Mouse (Mus musculus) midbrain, postnatal 0 days (tissue): Measurements from ENCODE around the gene Adh6a. TPM values are rescaled to one million over a fixed set of nuclear protein-coding genes. Genes with fewer than 3 reads are reported as not detected.

Experiments
- ATAC-seq: fragments of 200-750 bp; cut with Nextera tagmentation; 2 replicates; pipeline ENCODE4 v1.8.0; 2017; ENCODE audit warnings: moderate number of reproducible peaks, mild to moderate bottlenecking, moderate TSS enrichment, moderate library complexity; ENCODE audit not compliant: low FRiP score
- DNase-seq: peaks from one replicate; pipeline ENCODE4 v3.0.0-alpha.2; 2015; ENCODE audit warnings: low spot score
- H3K27ac ChIP-seq: fragments of 300-500 bp; sonication (generic); 2 replicates; pipeline ENCODE4 v1.5.1; 2014; ENCODE audit warnings: low read depth, mild to moderate bottlenecking, low read length, mixed read lengths
- H3K27me3 ChIP-seq: fragments of 300-500 bp; sonication (generic); 2 replicates; pipeline ENCODE4 v1.6.1; 2014; ENCODE audit warnings: low read length, control low read depth, mixed read lengths; ENCODE audit not compliant: insufficient read depth
- H3K36me3 ChIP-seq: fragments of 300-500 bp; sonication (generic); 2 replicates; pipeline ENCODE4 v1.6.1; 2014; ENCODE audit warnings: low read length, control low read depth, mixed read lengths; ENCODE audit not compliant: insufficient read depth
- H3K4me1 ChIP-seq: fragments of 300-500 bp; sonication (generic); 2 replicates; pipeline ENCODE4 v1.6.1; 2014; ENCODE audit warnings: mild to moderate bottlenecking, control low read depth, antibody characterized with exemption, low read length, mixed read lengths; ENCODE audit not compliant: insufficient read depth
- H3K4me2 ChIP-seq: fragments of 300-500 bp; sonication (generic); 2 replicates; pipeline ENCODE4 v1.6.1; 2014; ENCODE audit warnings: low read depth, mild to moderate bottlenecking, low read length, mixed read lengths; ENCODE audit not compliant: poor library complexity, severe bottlenecking
- H3K4me3 ChIP-seq: fragments of 300-500 bp; sonication (generic); 2 replicates; pipeline ENCODE4 v1.5.1; 2014; ENCODE audit warnings: low read depth, mild to moderate bottlenecking, low read length, moderate library complexity
- H3K9ac ChIP-seq: fragments of 300-500 bp; sonication (generic); replicated peaks from 2 replicates; pipeline ENCODE4 v1.6.1; 2014; ENCODE audit warnings: mild to moderate bottlenecking, low read length, moderate library complexity, mixed read lengths; ENCODE audit not compliant: poor library complexity, severe bottlenecking
- H3K9me3 ChIP-seq: fragments of 300-500 bp; sonication (generic); 2 replicates; pipeline ENCODE4 v1.6.1; 2016; ENCODE audit warnings: low read length, control low read depth
- CTCF ChIP-seq: IDR thresholded peaks from 2 replicates; pipeline ENCODE4 v1.5.1; 2016; ENCODE audit warnings: antibody characterized with exemption, mild to moderate bottlenecking
- WGBS: fragments of 180-500 bp; shearing (Covaris S2); extraction: QIAGEN DNeasy Blood & Tissue Kit; methylation state at CpG from one replicate; pipeline ENCODE4 v1.1.7; 2014; 5-methylcytosine and 5-hydroxymethylcytosine counted together
- polyA plus RNA-seq: library from polyadenylated mRNA; unstranded; fragments of >200 nt; fragmentation: Nextera tagmentation; extraction: Ambion mirVana; gene quantifications from 2 replicates; pipeline ENCODE4 v1.2.1, GENCODE M21; 2015
- total RNA-seq: library from RNA; depleted of rRNA; stranded (reverse); fragments of >200 nt; gene quantifications from 2 replicates; pipeline ENCODE4 v1.2.3, GENCODE M21; 2014; rRNA removed

Gene Adh6a
- total RNA-seq, result not detected in 2 replicates
- polyA plus RNA-seq, result not detected in 2 replicates

- DNase-seq, result no peak
- Histone ChIP-seq H3K4me3 (no peak within 1 kb of the TSS), H3K9ac (no peak within 1 kb of the TSS), H3K9me3 (no peaks in the 10 kb centered on the region), H3K4me1 (no peaks in the 10 kb centered on the region), H3K36me3 (no peaks in the 10 kb centered on the region), H3K27me3 (no peaks in the 10 kb centered on the region), H3K27ac (no peak within 1 kb of the TSS), H3K4me2 (no peak within 1 kb of the TSS)
- TF ChIP-seq CTCF, result no peak
- WGBS, result 88% methylated on average over 5 of the region's 5 CpGs
- no peak for ATAC-seq
These were observed at the start of gene Adh6a for GRCm38 (mm10) chr3:138312965-138313364. Gene Adh6a, plus strand, starts transcription at chr3:138313286.

GRCm38 (mm10) chr3:138264648-138265047, 48.4 kb upstream of the Adh6a start:
- no peak overlapping the region for H3K4me2 ChIP-seq
- no peak for TF ChIP-seq CTCF
- no peak for ATAC-seq
- H3K4me3 ChIP-seq, result no peak overlapping the region
- no peaks in the 10 kb centered on the region for H3K36me3 ChIP-seq
- H3K27ac ChIP-seq, result no peak overlapping the region
- WGBS, result 66% methylated on average over 3 of the region's 3 CpGs
- no peaks in the 10 kb centered on the region for H3K4me1 ChIP-seq
- H3K9me3 ChIP-seq, result no peaks in the 10 kb centered on the region
- DNase-seq, result no peak
- no peaks in the 10 kb centered on the region for H3K27me3 ChIP-seq
- H3K9ac ChIP-seq, result no peak overlapping the region

GRCm38 (mm10) chr3:138270507-138270906, 42.6 kb upstream of the Adh6a start:
- Histone ChIP-seq H3K27me3 (no peaks in the 10 kb centered on the region), H3K4me1 (no peaks in the 10 kb centered on the region), H3K9me3 (no peaks in the 10 kb centered on the region), H3K36me3 (no peaks in the 10 kb centered on the region), H3K4me2 (no peak overlapping the region), H3K27ac (no peak overlapping the region), H3K4me3 (no peak overlapping the region), H3K9ac (no peak overlapping the region)
- ATAC-seq, result no peak
- TF ChIP-seq CTCF, result no peak
- 42% methylated on average over 1 of the region's 1 CpGs for WGBS
- DNase-seq, result no peak

GRCm38 (mm10) chr3:138271297-138271696, 41.8 kb upstream of the Adh6a start:
- Histone ChIP-seq H3K4me3 (no peak overlapping the region), H3K27me3 (no peaks in the 10 kb centered on the region), H3K4me1 (no peaks in the 10 kb centered on the region), H3K9me3 (no peaks in the 10 kb centered on the region), H3K36me3 (no peaks in the 10 kb centered on the region), H3K4me2 (no peak overlapping the region), H3K9ac (no peak overlapping the region), H3K27ac (no peak overlapping the region)
- DNase-seq (no peak), ATAC-seq (no peak)
- no peak for TF ChIP-seq CTCF
- 100% methylated on average over 2 of the region's 2 CpGs for WGBS

- Histone ChIP-seq H3K9me3 (no peaks in the 10 kb centered on the region), H3K4me1 (no peaks in the 10 kb centered on the region), H3K27me3 (no peaks in the 10 kb centered on the region), H3K4me3 (no peak overlapping the region), H3K27ac (no peak overlapping the region), H3K9ac (no peak overlapping the region), H3K36me3 (no peaks in the 10 kb centered on the region), H3K4me2 (no peak overlapping the region)
- WGBS, result 89% methylated on average over 7 of the region's 7 CpGs
- no peak for ATAC-seq
- TF ChIP-seq CTCF, result no peak
- no peak for DNase-seq
These were observed 40.0 kb upstream of the Adh6a start for GRCm38 (mm10) chr3:138273080-138273479.

- no peaks in the 10 kb centered on the region for H3K4me1 ChIP-seq
- WGBS, result 83% methylated on average over 3 of the region's 3 CpGs
- ATAC-seq, result no peak
- H3K4me3 ChIP-seq, result no peak overlapping the region
- DNase-seq, result no peak
- H3K9me3 ChIP-seq, result no peaks in the 10 kb centered on the region
- no peaks in the 10 kb centered on the region for H3K36me3 ChIP-seq
- no peak overlapping the region for H3K4me2 ChIP-seq
- H3K9ac ChIP-seq, result no peak overlapping the region
- H3K27ac ChIP-seq, result no peak overlapping the region
- TF ChIP-seq CTCF, result no peak
- H3K27me3 ChIP-seq, result no peaks in the 10 kb centered on the region
These were observed 38.0 kb upstream of the Adh6a start for GRCm38 (mm10) chr3:138275100-138275499.
